Mouse (Mus musculus) neutrophil, adult 5-6 weeks (primary cell): ENCODE measurements at regions not wholly inside any gene's neighbourhood (a gene's known extent, or its start where the extent isn't known, plus 50 kb on each side); places are given as distances from the start of the nearest gene placed in this dataset.

Experiments
- ATAC-seq: fragments of 151-379, 151-347 bp; 2 replicates; pipeline ENCODE4 v1.8.0; 2017; ENCODE audit warnings: mild to moderate bottlenecking, moderate TSS enrichment; ENCODE audit not compliant: insufficient number of reproducible peaks, poor library complexity, low FRiP score, severe bottlenecking; ENCODE audit errors: extremely low read depth

- no peak for ATAC-seq
Observed at GRCm38 (mm10) chr17:27364899-27365298, 156.3 kb downstream of the Grm4 start.

DNA sequence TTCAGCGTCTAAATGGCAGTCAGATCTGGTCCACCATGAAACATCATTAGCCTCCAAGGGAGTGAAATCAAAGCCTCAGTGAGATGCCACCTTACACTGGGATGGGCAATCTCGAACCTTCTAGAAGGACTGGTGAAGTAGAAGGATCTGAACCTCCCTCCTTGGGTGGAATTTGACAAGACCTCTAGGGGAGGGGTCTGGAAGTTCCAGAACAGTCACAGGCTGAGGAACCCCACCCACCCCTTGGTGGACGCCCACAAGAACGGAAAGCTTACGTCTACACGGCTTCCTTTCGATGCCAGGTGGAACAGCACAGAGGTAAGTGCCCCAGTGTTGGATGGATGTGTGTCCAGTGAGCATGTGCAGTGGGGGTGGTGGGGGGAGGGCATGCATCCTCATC, 156.9 kb downstream of the Grm4 start:
- ATAC-seq: no peak

DNA sequence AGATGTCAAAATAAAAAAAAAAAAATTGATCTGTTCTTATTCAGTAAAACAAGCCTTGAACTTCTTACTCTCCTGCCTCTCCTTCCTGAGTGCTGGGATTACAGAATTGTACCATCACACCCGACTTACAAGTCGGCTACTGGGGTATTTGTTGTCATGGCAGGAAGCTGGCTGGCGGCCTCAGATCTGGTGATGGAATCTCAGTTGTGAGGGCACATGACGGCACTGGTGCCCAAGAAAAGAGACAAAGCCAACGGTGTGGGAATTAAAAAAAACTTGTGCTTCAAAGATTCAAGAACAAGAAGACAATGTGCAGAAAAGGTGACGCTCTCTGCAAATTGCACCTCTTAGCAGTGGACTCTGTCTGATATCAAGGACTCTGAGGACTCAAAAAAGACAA, 157.3 kb downstream of the Grm4 start:
- no peak for ATAC-seq

DNA sequence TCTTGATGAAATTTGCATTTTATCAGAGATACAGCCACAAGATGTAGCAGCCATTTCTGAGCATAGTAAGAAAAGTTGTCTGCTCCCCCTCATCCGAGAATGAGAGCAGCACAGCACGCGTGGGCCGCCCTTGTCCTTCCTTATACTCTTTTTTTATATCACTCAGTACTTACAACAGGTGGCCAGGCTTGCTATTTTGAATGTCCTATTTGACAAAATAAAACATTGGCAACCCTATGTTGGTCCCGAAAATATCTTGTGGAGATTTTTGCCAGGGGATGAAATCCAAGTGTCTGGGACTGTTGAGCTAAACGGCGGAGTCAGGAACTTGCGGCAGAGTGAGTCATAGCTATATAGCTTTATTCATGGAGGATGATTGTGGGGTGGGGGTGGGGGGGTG, 158.0 kb upstream of the Lemd2 start:
- no peak for ATAC-seq

DNA sequence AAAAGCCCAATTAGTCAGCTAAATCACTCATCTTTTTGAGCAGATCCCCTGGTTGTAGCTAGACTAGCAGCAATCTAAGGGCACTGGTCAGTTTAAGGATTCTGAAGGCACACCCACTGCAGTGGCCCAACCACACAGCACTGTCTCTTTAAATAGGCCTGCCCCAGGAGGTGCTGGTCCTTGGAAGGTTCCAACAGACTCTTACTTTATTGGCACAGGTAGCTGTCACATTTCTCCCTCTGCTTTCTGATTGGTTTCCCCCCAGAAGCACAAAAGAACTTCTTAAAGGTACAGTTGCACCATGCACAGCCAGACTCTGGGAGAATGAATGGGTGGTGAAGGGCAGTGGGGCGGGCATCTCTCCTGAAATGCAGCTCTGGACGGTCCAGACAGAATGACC, 157.1 kb upstream of the Lemd2 start:
- ATAC-seq: no peak

- ATAC-seq: no peak
Observed at GRCm38 (mm10) chr17:27356862-27357261, 152.6 kb upstream of the Lemd2 start.

DNA sequence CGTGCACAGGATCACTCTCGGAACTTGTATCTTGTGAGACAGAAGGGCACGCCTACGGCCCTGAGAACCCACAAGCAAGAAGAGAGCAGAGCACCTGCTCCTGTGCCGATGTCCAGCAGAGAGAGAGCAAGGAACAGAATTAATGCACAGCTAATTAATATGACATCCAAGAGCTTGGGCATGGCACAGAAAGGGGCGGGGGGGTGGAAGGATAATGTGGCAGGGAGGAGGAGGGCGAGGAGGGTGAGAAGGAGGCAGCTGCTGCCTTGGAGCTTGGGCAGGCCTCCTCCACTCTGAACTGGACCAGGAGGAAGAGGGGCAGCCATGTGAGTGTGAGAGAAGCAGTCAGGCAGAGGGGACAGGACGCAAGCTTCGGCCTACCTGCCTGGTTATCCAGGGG, 151.4 kb upstream of the Lemd2 start:
- ATAC-seq: no peak

DNA sequence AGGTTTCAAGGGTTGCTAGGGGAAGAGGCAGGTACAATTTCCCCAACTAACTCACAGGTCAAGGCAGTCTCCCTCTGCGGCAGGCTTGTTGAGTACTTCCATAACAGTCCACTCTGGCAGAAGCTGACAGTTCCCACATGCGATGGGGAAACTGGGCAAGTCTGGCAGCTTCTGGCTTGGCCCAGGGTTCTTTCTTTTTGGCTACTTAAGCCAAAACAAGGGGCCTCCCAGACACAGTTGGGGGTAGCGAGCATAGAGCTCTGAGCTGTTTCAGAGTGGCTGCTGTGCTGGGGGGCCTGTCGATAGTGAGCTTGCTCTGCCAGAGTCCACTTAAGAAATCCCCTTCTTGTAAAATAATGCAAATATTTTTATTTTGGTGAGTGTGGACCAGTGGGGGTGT, 150.8 kb upstream of the Lemd2 start:
- ATAC-seq: no peak

DNA sequence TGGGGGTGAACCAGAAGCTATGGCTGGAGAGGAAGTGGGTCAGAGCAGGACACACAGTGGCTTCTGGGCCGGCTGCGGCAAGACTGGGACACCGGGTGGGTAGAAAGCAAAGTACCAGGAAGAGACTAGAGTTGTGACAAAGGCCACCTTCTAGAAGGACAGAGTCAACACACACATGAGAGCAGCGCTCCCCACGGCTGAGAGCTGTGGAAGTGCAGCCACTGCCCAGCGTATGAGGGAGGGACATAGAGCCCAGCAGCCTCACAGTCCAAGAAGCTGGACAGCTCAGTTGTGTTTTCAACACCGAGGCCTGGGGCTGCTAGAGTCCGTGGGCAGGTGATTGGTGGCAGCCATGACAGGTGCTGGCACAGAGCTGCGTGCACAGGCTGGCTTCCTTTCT, 145.6 kb upstream of the Lemd2 start:
- no peak for ATAC-seq

DNA sequence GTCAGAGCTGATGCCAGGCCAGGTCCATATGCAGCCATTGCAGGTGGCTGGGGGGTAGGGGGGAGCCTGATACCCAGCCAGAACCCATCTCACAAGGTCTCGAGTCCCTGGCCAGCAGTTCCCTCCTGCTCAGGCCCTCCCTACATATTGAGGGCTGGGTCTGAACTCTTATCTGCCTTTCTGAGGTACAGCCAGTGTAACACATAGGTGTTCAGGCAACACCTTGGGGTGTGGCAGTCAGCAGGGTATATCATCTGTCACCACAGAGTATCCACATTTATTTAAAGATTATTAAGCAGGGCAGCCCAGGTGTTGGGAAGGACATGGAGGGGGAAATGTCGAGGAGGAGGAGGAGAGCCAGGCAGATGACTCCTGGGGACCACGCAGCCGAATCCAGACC, 145.2 kb upstream of the Lemd2 start:
- no peak for ATAC-seq

- ATAC-seq: peak; percentile 73
Observed at GRCm38 (mm10) chr17:27341952-27342890, 138.0 kb upstream of the Lemd2 start.

GRCm38 (mm10) chr17:27339823-27340222, 135.6 kb upstream of the Lemd2 start:
- no peak for ATAC-seq

DNA sequence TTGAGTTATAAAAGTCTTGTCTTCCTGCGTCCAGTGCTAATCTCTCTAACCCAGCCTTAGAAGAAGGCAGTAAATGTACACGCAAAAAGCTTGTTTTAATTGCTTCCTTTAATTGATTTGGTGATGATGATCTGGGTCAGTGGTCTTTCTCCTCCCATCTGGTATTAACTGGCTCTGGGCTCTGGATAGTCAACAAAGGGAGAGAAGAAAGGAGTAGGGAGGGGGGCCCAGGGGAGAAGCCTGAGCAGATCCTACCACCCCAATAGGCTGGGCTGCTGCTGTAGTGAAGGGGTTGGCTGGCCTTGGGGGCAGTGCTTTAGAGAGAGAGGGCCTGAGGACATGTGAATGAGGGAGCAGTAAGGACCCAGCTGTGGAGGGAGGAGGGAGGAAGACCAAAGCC, 135.0 kb upstream of the Lemd2 start:
- ATAC-seq: no peak

- no peak for ATAC-seq
Observed at GRCm38 (mm10) chr17:27335621-27336020, 131.4 kb upstream of the Lemd2 start.

DNA sequence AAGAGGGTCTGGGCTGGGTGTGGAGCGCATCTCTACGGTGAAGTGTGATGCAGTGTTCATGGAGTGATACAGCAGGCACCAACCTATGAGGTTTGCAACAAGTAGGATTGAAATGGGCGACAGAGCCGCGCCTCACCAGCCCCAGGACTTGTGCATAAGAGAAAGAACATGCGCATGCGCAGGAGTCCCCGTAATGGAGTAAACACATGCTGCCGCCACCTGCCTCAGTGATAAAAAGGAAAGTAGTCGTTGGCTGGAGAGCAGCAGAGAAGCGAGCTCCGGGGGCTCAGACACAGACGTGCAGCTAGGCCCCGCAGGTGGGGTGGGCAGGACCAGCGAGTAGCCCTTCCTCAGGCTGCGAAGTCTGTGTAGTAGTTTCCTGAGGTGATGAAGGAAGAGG, 129.3 kb upstream of the Lemd2 start:
- ATAC-seq: no peak

- ATAC-seq: no peak
Observed at GRCm38 (mm10) chr17:27333141-27333540, 128.9 kb upstream of the Lemd2 start.

DNA sequence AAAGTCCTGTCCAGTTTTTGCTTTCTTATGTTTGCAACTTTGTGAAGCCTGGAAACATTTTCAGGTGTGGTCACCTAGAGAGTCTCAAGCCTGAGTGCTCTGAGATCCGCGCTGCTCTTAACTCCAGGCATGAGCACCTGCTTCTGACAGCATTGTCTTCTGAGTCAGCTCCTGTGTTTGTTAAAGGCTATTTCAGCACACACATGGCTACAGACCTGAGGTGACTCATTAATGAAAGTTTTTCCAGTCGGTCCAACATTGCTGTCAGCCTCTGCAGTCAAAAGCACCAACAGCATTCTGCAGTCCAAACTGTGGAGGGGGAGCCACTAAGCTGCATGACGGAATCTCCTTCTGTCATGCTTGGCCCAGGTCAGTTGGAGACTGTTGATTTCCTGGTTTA, 127.8 kb upstream of the Lemd2 start:
- ATAC-seq: no peak

- no peak for ATAC-seq
Observed at GRCm38 (mm10) chr17:27331630-27332029, 127.4 kb upstream of the Lemd2 start.

GRCm38 (mm10) chr17:27329791-27330190, 125.5 kb upstream of the Lemd2 start:
- no peak for ATAC-seq

GRCm38 (mm10) chr17:27329183-27329582, 124.9 kb upstream of the Lemd2 start:
- no peak for ATAC-seq

DNA sequence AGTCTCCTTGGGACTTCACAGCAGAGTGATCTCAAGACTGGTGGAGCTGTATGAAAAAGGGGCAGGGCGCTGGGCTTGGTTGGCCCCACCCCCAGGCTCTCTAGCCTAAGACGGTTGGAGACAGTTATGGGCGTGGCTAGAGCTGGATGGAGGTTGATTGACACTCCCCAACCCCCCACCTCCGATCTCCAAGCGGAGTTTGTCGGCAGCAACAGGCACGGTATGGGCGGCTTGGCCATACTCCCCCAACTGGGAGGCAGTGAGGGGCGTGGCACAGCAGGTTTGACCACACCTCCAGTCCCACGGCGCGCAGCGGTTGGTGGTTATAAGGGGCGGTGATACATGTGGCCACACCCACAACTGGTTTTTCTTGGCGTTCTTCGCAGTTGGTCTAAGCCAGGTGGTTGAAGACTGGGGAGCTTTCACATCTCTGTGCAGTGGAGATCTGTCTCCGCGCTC, 120.8 kb upstream of the Lemd2 start:
- ATAC-seq: peak; percentile 60
